Mouse (Mus musculus) stomach, postnatal 0 days (tissue): ENCODE measurements around the gene Lpp.

ENCODE experiments used
- CTCF ChIP-seq: IDR thresholded peaks from 2 replicates; pipeline ENCODE4 v1.5.1; 2016; ENCODE audit warnings: antibody characterized with exemption, low read depth, mild to moderate bottlenecking, moderate library complexity
- EP300 ChIP-seq: optimal IDR thresholded peaks from 2 replicates; pipeline ENCODE3; 2016; ENCODE audit warnings: antibody characterized with exemption

DNA sequence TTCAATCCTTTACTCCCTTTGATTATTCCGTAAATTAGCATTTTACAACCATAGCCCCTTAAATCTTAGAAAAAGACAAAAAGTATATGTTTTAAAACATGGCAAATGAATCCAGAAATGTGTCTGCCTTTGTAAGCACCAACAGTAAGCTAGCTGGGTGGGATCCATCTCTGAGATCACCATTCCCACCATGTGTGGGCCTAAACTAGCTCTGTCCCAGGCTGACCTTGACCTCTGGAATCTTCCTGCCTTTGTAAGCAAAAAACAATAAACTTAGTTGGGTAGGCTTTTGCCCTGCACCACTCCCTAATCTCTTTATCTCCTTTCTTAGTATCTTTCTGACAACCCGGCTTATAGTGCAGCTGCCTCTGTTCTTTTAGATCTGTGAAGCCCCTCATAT lies 13.2 kb downstream of the Lpp start:
- no peak for TF ChIP-seq CTCF
- no peak for TF ChIP-seq EP300
